ENCODE assay signal across 24 mouse cellular contexts in the genomic region with DNA sequence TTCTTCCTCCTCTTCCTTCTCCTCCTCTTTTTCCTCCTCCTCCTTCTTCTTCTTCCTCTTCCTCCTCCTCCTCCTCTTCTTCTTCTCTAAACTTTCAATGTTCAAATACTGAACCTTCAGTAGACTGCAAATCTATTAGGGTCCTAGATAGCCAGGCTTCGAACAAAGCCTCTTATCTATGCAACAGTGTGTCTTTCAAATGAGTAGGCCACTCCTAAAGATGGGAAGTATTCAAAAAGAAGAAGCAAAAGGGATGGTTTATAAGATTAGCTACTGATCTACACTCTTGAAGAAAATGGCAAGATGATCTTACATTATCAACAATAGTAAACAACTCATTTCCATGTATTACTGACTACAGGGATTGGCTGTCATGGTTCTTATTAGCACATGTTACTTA.
"Had no signal": no experiment of that assay in that cellular context is flagged by ENCODE, and none has a peak within 500 bp of the region (broad histone marks: within the 10 kb centered on the region; RNA-seq: fewer than 3 reads in every experiment).

No protein-coding gene starts in this region.

- H3K27me3 ChIP-seq: embryonic facial prominence, embryonic 12.5 days; embryonic facial prominence, embryonic 13.5 days; embryonic facial prominence, embryonic 15.5 days; forebrain, embryonic 12.5 days; forebrain, embryonic 13.5 days; forebrain, embryonic 15.5 days had no signal

- H3K9me3 ChIP-seq: embryonic facial prominence, embryonic 12.5 days; embryonic facial prominence, embryonic 13.5 days; embryonic facial prominence, embryonic 15.5 days; forebrain, embryonic 10.5 days; forebrain, embryonic 12.5 days; forebrain, embryonic 13.5 days; forebrain, embryonic 15.5 days; heart, embryonic 10.5 days had no signal

- H3K36me3 ChIP-seq: embryonic facial prominence, embryonic 12.5 days; embryonic facial prominence, embryonic 13.5 days; embryonic facial prominence, embryonic 15.5 days; forebrain, embryonic 10.5 days; forebrain, embryonic 12.5 days; forebrain, embryonic 15.5 days; heart, embryonic 10.5 days had no signal

- DNase-seq: cerebellum, adult 9-10 months; cerebellum, adult 9-11 months; cerebellum, postnatal 10 days; cerebellum, postnatal 14 days; cerebellum, postnatal 25 days; cerebellum, postnatal 36 days; embryo, embryonic 11 days; forebrain, postnatal 0 days; gastrocnemius, adult 2 months; gastrocnemius, postnatal 10 days; gastrocnemius, postnatal 14 days; gastrocnemius, postnatal 25 days; gastrocnemius, postnatal 36 days; heart, adult 18-20 months; heart, adult 2 months had no signal

- H3K27ac ChIP-seq: embryonic facial prominence, embryonic 12.5 days; embryonic facial prominence, embryonic 13.5 days; embryonic facial prominence, embryonic 15.5 days; forebrain, embryonic 10.5 days; forebrain, embryonic 12.5 days; forebrain, embryonic 13.5 days; forebrain, embryonic 15.5 days; gastrocnemius, adult 2 months; heart, adult 2 months; heart, embryonic 10.5 days had no signal

- H3K4me1 ChIP-seq: embryonic facial prominence, embryonic 13.5 days had no signal

- H3K4me3 ChIP-seq: embryonic facial prominence, embryonic 12.5 days; embryonic facial prominence, embryonic 13.5 days; embryonic facial prominence, embryonic 15.5 days; erythroblast, embryonic 14.5 days; forebrain, embryonic 10.5 days; forebrain, embryonic 12.5 days; forebrain, embryonic 13.5 days; forebrain, embryonic 15.5 days; gastrocnemius, adult 2 months; heart, adult 2 months; heart, embryonic 10.5 days had no signal

- H3K9ac ChIP-seq: embryonic facial prominence, embryonic 12.5 days; embryonic facial prominence, embryonic 13.5 days; embryonic facial prominence, embryonic 15.5 days; forebrain, embryonic 12.5 days; forebrain, embryonic 13.5 days; forebrain, embryonic 15.5 days; forebrain, postnatal 0 days had no signal
